Mouse (Mus musculus) neural tube, embryonic 14.5 days (tissue): ENCODE measurements around the gene Shcbp1l. TPM values are rescaled to one million over a fixed set of nuclear protein-coding genes. Genes with fewer than 3 reads are reported as not detected.

Source experiments
- ATAC-seq: fragments of 200-750 bp; cut with Nextera tagmentation; 2 replicates; pipeline ENCODE4 v1.8.0; 2017; ENCODE audit warnings: low read depth, mild to moderate bottlenecking, moderate TSS enrichment, moderate library complexity
- H3K27ac ChIP-seq: fragments of 300-500 bp; sonication (generic); 2 replicates; pipeline ENCODE4 v1.5.1; 2014; ENCODE audit warnings: low read depth, mild to moderate bottlenecking, control low read depth, low read length, moderate library complexity, mixed read lengths
- H3K27me3 ChIP-seq: fragments of 300-500 bp; sonication (generic); 2 replicates; pipeline ENCODE4 v1.6.1; 2014; ENCODE audit warnings: low read length; ENCODE audit not compliant: control insufficient read depth, insufficient read depth
- H3K36me3 ChIP-seq: fragments of 300-500 bp; sonication (generic); 2 replicates; pipeline ENCODE4 v1.6.1; 2014; ENCODE audit warnings: low read length, mixed read lengths; ENCODE audit not compliant: control insufficient read depth, insufficient read depth
- H3K4me1 ChIP-seq: fragments of 300-500 bp; sonication (generic); 2 replicates; pipeline ENCODE4 v1.6.1; 2014; ENCODE audit warnings: low read length; ENCODE audit not compliant: control insufficient read depth, insufficient read depth
- H3K4me2 ChIP-seq: fragments of 300-500 bp; sonication (generic); 2 replicates; pipeline ENCODE4 v1.6.1; 2014; ENCODE audit warnings: mild to moderate bottlenecking, low read depth, low read length, control low read depth
- H3K4me3 ChIP-seq: fragments of 300-500 bp; sonication (generic); 2 replicates; pipeline ENCODE4 v1.5.1; 2014; ENCODE audit warnings: low read depth, low read length, control low read depth, mixed read lengths
- H3K9ac ChIP-seq: fragments of 300-500 bp; sonication (generic); replicated peaks from 2 replicates; pipeline ENCODE4 v1.6.1; 2014; ENCODE audit warnings: low read depth, mild to moderate bottlenecking, control low read depth, low read length, mixed read lengths
- H3K9me3 ChIP-seq: fragments of 300-500 bp; sonication (generic); 2 replicates; pipeline ENCODE4 v1.6.1; 2016; ENCODE audit warnings: low read length; ENCODE audit not compliant: control insufficient read depth
- WGBS: fragments of 180-500 bp; shearing (Covaris S2); extraction: QIAGEN DNeasy Blood & Tissue Kit; methylation state at CpG from one replicate; pipeline ENCODE4 v1.1.7; 2014; 5-methylcytosine and 5-hydroxymethylcytosine counted together
- polyA plus RNA-seq: library from polyadenylated mRNA; unstranded; fragments of >200 nt; fragmentation: Nextera tagmentation; extraction: Ambion mirVana; gene quantifications from 2 replicates; pipeline ENCODE4 v1.2.1, GENCODE M21; 2014

Shcbp1l gene
- polyA plus RNA-seq, 1 experiment from 2014 or later, result 1.1 TPM

DNA sequence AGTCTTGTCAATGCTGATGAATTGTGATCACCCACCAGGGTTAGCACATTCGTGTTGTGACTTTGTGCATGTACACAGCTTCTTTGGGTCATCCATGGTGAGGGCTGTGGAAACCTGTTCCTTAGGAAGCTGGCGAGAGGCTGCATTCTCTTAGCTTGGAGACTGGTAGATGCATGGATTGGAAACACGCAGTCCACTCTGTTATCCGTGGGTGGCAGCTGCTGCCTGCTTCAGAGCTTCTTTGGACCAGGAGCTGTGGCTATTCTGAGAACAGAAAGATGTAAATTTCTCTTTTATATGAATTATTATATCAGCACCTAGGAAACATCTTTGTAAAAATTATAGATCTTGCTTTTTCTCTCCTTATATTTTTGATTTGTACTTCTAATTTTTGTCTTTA is 15.8 kb downstream of the Shcbp1l start:
- no peaks in the 10 kb centered on the region for H3K36me3 ChIP-seq
- no peak overlapping the region for H3K4me3 ChIP-seq
- no peak for ATAC-seq
- H3K4me1 ChIP-seq, result no peaks in the 10 kb centered on the region
- H3K9me3 ChIP-seq, result no peaks in the 10 kb centered on the region
- no peak overlapping the region for H3K27ac ChIP-seq
- WGBS, result 85% methylated on average over 4 of the region's 4 CpGs
- H3K9ac ChIP-seq, result no peak overlapping the region
- no peaks in the 10 kb centered on the region for H3K27me3 ChIP-seq
- H3K4me2 ChIP-seq, result no peak overlapping the region

DNA sequence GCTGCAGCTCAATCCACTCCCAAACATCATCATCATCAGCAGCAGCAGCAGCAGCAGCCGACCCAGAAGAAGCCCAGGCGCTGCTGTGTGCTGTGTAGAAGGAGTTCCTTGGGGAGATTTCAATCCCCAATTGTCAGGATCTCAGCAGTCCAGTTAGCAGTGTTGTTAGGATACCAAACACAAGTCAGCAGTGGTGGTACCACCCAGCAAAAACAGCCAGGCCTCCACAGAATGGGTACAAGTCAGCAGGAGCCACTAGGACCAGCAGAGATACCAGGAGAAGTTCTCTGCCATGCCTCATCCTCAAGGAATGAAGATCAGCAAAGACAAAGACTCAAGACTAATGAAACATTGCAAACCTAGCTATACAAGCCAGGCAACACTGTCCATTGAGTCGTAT is 16.7 kb downstream of the Shcbp1l start:
- WGBS, result 91% methylated on average over 3 of the region's 3 CpGs
- Histone ChIP-seq H3K4me1 (no peaks in the 10 kb centered on the region), H3K9me3 (no peaks in the 10 kb centered on the region), H3K36me3 (no peaks in the 10 kb centered on the region), H3K4me3 (no peak overlapping the region), H3K27ac (no peak overlapping the region), H3K4me2 (no peak overlapping the region), H3K9ac (no peak overlapping the region), H3K27me3 (no peaks in the 10 kb centered on the region)
- ATAC-seq, result no peak

DNA sequence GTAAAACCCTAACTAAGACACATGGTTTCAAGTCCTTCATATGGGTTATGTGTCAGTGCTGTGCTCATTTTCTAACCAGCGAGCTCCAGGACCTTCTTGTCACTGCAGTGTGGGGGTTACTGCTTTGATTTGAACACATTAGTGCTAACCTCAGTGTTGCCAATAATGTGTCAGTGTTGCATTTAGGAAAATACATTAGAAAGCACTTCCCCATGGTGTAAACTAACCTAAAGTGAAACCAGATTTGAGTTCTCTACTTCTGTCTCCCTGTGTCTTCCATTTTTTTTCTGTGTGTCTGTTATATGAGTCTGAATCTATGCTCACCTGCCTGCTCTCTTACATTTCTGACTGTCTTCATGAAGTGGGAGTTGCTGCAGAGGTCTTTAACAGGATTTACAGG is 18.1 kb downstream of the Shcbp1l start:
- Histone ChIP-seq H3K27ac (no peak overlapping the region), H3K27me3 (no peaks in the 10 kb centered on the region), H3K9me3 (no peaks in the 10 kb centered on the region), H3K4me3 (no peak overlapping the region), H3K9ac (no peak overlapping the region), H3K36me3 (no peaks in the 10 kb centered on the region), H3K4me2 (no peak overlapping the region), H3K4me1 (no peaks in the 10 kb centered on the region)
- 80% methylated on average over 1 of the region's 1 CpGs for WGBS
- ATAC-seq, result no peak

GRCm38 (mm10) chr1:153443632-153444031 is 18.7 kb downstream of the Shcbp1l start:
- H3K9ac ChIP-seq, result no peak overlapping the region
- no peaks in the 10 kb centered on the region for H3K36me3 ChIP-seq
- 79% methylated on average over 4 of the region's 4 CpGs for WGBS
- H3K4me2 ChIP-seq, result no peak overlapping the region
- H3K4me1 ChIP-seq, result no peaks in the 10 kb centered on the region
- H3K4me3 ChIP-seq, result no peak overlapping the region
- H3K9me3 ChIP-seq, result no peaks in the 10 kb centered on the region
- no peaks in the 10 kb centered on the region for H3K27me3 ChIP-seq
- ATAC-seq, result no peak
- H3K27ac ChIP-seq, result no peak overlapping the region

GRCm38 (mm10) chr1:153446120-153446831 is 21.3 kb downstream of the Shcbp1l start:
- Histone ChIP-seq H3K36me3 (no peaks in the 10 kb centered on the region), H3K27ac (no peak overlapping the region), H3K4me1 (no peaks in the 10 kb centered on the region), H3K9me3 (no peaks in the 10 kb centered on the region), H3K4me2 (no peak overlapping the region), H3K4me3 (no peak overlapping the region), H3K9ac (no peak overlapping the region), H3K27me3 (no peaks in the 10 kb centered on the region)
- 93% methylated on average over 20 of the region's 20 CpGs for WGBS
- no peak for ATAC-seq

DNA sequence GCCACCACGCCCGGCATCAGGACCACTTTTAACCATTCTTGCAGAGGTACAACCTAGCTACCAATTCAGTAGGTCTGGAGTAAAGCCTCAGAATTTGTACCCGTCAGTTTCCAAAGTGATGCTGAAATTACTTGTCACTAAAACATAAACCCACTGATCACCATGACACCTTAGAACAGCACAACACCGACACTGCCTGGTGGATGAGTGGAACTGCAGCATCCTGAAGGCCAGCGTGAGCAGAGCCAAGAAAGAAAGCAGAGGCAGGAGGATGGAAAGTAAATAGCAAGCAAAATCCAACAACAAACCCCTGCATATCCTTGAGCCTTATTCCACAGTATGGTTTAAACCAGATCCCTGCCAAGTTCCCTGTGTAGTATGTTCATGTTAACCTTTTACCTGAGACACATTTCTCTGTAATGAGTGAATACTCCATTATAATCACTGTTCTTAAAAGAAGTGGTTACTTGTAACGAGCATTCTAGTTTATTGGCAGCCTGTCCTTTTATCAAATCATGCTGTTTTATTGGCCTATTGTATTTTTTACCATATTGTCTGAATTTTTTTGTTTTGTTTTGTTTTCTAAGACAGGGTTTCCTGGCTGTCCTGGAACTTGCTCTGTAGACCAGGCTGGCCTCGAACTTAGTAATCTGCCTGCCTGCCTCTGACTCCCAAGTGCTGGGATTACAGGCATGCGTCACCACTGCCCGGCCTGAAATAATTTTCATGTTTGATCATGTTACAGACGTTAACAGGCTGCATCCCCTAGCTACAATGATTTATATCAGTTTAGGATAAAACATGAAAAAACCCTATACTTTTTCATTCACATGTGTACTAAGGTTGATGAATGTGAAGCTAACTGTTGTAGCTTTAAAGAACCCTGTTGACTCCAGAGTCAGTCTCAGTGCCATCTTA is 26.5 kb downstream of the Shcbp1l start:
- 71% methylated on average over 10 of the region's 10 CpGs for WGBS
- H3K4me2 ChIP-seq, result no peak overlapping the region
- H3K36me3 ChIP-seq, result peaks cover 21% of the 10 kb centered on the region
- H3K27ac ChIP-seq, result no peak overlapping the region
- no peaks in the 10 kb centered on the region for H3K27me3 ChIP-seq
- H3K9me3 ChIP-seq, result no peaks in the 10 kb centered on the region
- H3K9ac ChIP-seq, result no peak overlapping the region
- H3K4me1 ChIP-seq, result no peaks in the 10 kb centered on the region
- H3K4me3 ChIP-seq, result no peak overlapping the region
- no peak for ATAC-seq

- no peaks in the 10 kb centered on the region for H3K4me1 ChIP-seq
- H3K9ac ChIP-seq, result no peak overlapping the region
- no peak for ATAC-seq
- H3K4me2 ChIP-seq, result no peak overlapping the region
- no peaks in the 10 kb centered on the region for H3K9me3 ChIP-seq
- H3K4me3 ChIP-seq, result no peak overlapping the region
- H3K27me3 ChIP-seq, result no peaks in the 10 kb centered on the region
- H3K36me3 ChIP-seq, result peaks cover 36% of the 10 kb centered on the region
- no peak overlapping the region for H3K27ac ChIP-seq
- whole genome bisulfite sequencing, result 89% methylated on average over 3 of the region's 3 CpGs
These were observed 28.2 kb downstream of the Shcbp1l start for GRCm38 (mm10) chr1:153453146-153453642.

- ATAC-seq, result no peak
These were observed 31.2 kb downstream of the Shcbp1l start for GRCm38 (mm10) chr1:153456137-153456536.

GRCm38 (mm10) chr1:153461796-153462195 is 36.8 kb downstream of the Shcbp1l start:
- WGBS, result 97% methylated on average over 1 of the region's 1 CpGs
- Histone ChIP-seq H3K4me3 (no peak overlapping the region), H3K36me3 (peaks cover 86% of the 10 kb centered on the region), H3K4me1 (no peaks in the 10 kb centered on the region), H3K27ac (no peak overlapping the region), H3K4me2 (no peak overlapping the region), H3K27me3 (no peaks in the 10 kb centered on the region), H3K9ac (no peak overlapping the region), H3K9me3 (no peaks in the 10 kb centered on the region)
- no peak for ATAC-seq

More at GRCm38 (mm10) chr1:153456137-153456536, 31.2 kb downstream of the Shcbp1l start:
- Histone ChIP-seq H3K4me2 (no peak overlapping the region), H3K9me3 (no peaks in the 10 kb centered on the region), H3K36me3 (peaks cover 59% of the 10 kb centered on the region), H3K27ac (no peak overlapping the region), H3K9ac (no peak overlapping the region), H3K27me3 (no peaks in the 10 kb centered on the region), H3K4me3 (no peak overlapping the region), H3K4me1 (no peaks in the 10 kb centered on the region)
- 94% methylated on average over 5 of the region's 5 CpGs for WGBS
